Mouse (Mus musculus): Measurements from ENCODE around the gene Psmb5. TPM values are rescaled to one million over a fixed set of nuclear protein-coding genes. Genes with fewer than 3 reads are reported as not detected.

Gene Psmb5
- polyA plus RNA-seq, 1 experiment: 146 TPM

DNA sequence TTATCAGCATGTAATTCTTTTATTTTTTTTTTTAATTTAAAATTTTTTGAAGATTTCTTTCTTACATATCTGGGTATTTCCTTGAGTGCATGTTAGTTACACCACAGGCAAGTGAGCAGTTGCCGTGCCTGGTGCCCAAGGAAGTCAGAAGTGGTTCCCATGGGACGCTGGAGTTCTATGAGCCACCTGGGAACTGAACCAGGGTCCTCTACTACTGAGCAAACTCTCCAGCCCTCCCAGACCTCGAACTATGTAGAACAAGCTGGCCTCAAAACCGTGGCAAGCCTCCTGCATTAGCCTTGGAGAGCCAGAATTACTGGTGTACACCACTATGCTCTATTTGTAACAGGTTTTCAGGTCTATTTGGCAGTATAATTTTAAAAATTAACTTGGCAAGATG is 15.2 kb downstream of the Psmb5 start:
- WGBS: 32% methylated on average over 4 of the region's 4 CpGs
- H3K4me1 ChIP-seq (ENCODE audit: control insufficient read depth, insufficient read depth, low read length): peaks cover 3% of the 10 kb centered on the region; the same call in 1 of the 2 replicates
- TF ChIP-seq CTCF (IDR thresholded peaks at IDR 0.05; ENCODE audit: insufficient read depth, low read length) (no peak), POLR2A (IDR thresholded peaks at IDR 0.05; ENCODE audit: borderline replicate concordance, extremely low read depth, low read depth, low read length) (no peak)
- DNase-seq: no peak
- H3K4me3 ChIP-seq (replicated peaks; ENCODE audit: extremely low read depth, low read depth, low read length): no peak overlapping the region

DNA sequence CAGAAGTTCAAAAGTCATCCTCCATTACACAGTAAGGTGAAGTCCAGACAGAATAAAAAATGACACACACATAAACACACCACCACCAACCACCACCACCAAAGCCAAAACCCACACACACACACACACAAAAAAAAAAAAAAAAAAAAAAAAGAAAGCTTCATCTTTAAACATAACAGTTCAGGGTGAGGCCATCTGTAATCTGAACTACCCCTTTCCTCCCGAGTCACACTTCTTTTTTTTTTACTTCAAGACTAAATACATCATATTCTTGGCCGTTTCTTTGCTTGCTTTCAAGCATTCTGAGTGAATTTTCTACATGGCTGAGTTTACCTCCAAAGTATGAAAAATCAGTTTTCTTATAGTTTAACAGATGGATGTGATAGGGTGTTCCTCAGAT is 16.2 kb downstream of the Psmb5 start:
- Histone ChIP-seq H3K4me1 (ENCODE audit: control insufficient read depth, insufficient read depth, low read length) (peaks cover 3% of the 10 kb centered on the region; the same call in 1 of the 2 replicates), H3K4me3 (replicated peaks; ENCODE audit: extremely low read depth, low read depth, low read length) (no peak overlapping the region)
- no peak for DNase-seq
- WGBS: 61% methylated on average over 2 of the region's 2 CpGs
- TF ChIP-seq POLR2A (IDR thresholded peaks at IDR 0.05; ENCODE audit: borderline replicate concordance, extremely low read depth, low read depth, low read length): no peak
- no peak for TF ChIP-seq CTCF (IDR thresholded peaks at IDR 0.05; ENCODE audit: insufficient read depth, low read length)

DNA sequence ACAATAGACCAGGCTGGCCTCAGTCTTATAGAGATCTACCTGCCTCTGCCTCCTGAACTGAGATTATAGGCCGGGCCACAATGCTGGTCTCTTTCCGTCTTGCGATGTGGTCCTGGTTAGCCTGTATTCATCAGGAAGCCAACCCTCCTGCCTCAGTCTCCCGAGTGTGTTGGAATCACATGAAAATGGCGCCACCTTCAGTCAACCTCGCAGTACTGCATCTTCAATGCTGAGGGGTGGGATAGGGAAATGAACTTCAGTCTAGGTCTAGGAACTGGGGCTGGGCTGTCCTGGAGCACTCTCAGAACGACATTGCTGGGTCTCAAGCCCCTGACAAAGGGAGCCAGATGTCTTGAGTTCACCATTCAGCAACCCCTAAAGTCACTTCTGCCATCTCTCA is 20.7 kb downstream of the Psmb5 start:
- 76% methylated on average over 7 of the region's 7 CpGs for WGBS
- Histone ChIP-seq H3K4me3 (replicated peaks; ENCODE audit: extremely low read depth, low read depth, low read length) (no peak overlapping the region), H3K4me1 (ENCODE audit: control insufficient read depth, insufficient read depth, low read length) (no peaks in the 10 kb centered on the region)
- TF ChIP-seq CTCF (IDR thresholded peaks at IDR 0.05; ENCODE audit: insufficient read depth, low read length) (peak; percentile 58), POLR2A (IDR thresholded peaks at IDR 0.05; ENCODE audit: borderline replicate concordance, extremely low read depth, low read depth, low read length) (no peak)
- DNase-seq: no peak

DNA sequence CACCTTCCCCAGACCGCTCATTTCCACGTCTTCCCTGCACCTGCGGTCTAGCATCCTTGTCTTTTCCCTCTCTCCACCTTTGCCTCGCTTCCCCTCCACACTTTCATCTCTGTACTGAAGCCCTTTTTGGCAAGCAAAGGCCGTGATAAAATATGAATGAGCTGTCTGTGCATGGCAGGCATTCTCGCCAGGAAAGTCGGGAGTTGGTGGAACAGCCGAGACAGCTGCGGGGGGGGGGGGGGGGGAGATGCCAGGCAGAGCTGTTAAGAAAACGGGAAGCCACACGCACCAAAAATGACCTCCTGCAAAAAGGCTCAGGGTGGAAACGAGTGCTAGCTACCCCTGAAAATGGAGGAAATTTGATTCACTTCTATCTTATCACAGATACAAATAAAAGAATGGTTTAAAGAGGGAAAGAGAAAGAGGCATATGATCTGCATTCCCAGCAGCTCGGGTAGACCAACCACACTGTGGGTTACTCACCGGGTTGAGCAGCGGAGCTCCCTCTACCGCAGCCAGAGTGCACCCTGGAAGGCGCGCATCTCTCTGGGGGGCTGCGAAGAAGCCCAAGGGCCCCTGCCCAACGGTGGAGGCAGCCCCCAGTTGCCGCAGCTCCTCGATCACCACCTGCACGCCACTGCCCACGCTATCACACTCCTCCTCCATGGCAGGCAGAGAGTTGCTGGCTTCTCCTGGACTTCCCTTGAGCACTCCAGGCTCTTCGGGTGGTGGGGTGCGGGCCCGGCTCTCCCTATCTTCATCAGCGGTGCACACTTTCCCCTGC is 23.0 kb downstream of the Psmb5 start:
- Histone ChIP-seq H3K4me1 (ENCODE audit: control insufficient read depth, insufficient read depth, low read length) (no peaks in the 10 kb centered on the region), H3K4me3 (replicated peaks; ENCODE audit: extremely low read depth, low read depth, low read length) (no peak overlapping the region)
- no peak for DNase-seq
- WGBS: 79% methylated on average over 28 of the region's 28 CpGs
- TF ChIP-seq CTCF (IDR thresholded peaks at IDR 0.05; ENCODE audit: insufficient read depth, low read length) (no peak), POLR2A (IDR thresholded peaks at IDR 0.05; ENCODE audit: borderline replicate concordance, extremely low read depth, low read depth, low read length) (no peak)

DNA sequence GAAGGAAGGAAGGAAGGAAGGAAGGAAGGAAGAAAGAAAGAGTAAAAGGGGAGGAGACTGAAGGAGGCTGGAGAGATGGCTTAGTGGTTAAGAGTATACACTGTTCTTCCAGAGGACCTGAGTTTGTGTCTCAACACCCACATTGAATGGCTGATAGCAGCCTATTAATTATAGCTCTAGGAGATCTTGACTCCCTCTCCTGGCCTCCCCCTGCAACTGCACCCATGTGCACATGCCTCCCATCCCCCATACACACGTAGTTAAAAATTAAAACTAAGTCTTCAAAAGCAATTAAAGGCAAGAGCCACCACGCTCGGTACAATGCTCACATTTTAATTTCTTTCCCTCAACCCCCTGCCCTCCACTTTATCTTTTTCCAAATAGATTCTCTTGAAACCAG is 23.8 kb downstream of the Psmb5 start:
- TF ChIP-seq CTCF (IDR thresholded peaks at IDR 0.05; ENCODE audit: insufficient read depth, low read length) (peak; percentile 43; the same call in 1 of the 2 replicates), POLR2A (IDR thresholded peaks at IDR 0.05; ENCODE audit: borderline replicate concordance, extremely low read depth, low read depth, low read length) (no peak)
- 92% methylated on average over 3 of the region's 3 CpGs for WGBS
- no peaks in the 10 kb centered on the region for H3K4me1 ChIP-seq (ENCODE audit: control insufficient read depth, insufficient read depth, low read length)
- no peak overlapping the region for H3K4me3 ChIP-seq (replicated peaks; ENCODE audit: extremely low read depth, low read depth, low read length)
- no peak for DNase-seq

DNA sequence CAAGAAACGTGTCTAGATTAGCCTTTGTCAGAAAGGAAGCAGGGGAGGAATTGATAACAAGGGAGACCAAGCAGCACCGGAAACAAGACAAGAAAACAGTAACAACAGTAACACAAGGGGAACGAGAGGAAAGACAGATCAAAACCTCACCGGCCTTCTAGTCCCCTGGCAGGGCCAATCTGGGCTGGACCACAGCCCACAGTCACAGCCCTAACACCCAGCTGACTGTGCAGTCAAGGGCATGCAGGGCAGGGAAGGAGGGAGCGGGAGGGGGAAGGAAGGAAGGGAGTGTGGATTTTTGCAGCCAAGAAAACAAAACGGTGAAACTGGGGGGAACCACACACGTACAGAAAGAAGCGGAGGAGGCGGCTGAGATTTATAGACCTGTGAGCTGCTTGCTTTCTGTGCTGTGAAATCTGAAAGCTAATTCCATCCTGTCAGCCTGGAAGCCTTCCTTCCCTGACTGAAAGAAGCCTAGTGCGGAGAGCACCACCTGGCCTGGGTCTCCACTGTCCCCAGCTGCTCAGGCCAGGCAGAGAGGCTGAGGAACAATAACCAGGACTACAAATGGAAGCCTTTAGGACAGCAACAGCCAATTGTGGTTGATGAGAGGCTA is 25.4 kb downstream of the Psmb5 start:
- no peak for DNase-seq

DNA sequence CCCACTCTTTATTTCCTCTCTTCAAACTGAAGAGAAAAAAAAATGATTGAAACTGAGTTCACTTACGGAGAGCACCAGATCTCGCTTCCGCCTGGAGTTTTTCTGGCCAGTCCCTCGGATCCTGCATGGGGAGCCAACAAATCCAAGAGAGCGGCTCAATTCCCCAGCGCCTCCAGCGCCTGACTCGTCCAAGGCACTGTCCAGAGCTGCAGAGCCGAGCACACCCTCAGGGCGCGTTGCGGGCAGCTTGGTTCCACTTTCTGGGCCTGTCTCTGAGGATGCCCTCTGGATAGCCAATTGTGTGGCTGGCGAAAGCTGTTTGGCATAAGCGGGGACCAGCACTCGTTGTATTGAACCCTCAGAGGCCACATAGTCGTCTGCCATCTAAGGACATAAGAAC is 26.8 kb downstream of the Psmb5 start:
- Histone ChIP-seq H3K4me3 (replicated peaks; ENCODE audit: extremely low read depth, low read depth, low read length) (no peak overlapping the region), H3K4me1 (ENCODE audit: control insufficient read depth, insufficient read depth, low read length) (no peaks in the 10 kb centered on the region)
- DNase-seq: no peak
- 94% methylated on average over 16 of the region's 16 CpGs for WGBS
- TF ChIP-seq POLR2A (IDR thresholded peaks at IDR 0.05; ENCODE audit: borderline replicate concordance, extremely low read depth, low read depth, low read length): no peak

More for the DNA sequence above, 25.4 kb downstream of the Psmb5 start:
- 41% methylated on average over 10 of the region's 10 CpGs for WGBS
- Histone ChIP-seq H3K4me3 (replicated peaks; ENCODE audit: extremely low read depth, low read depth, low read length) (no peak overlapping the region), H3K4me1 (ENCODE audit: control insufficient read depth, insufficient read depth, low read length) (no peaks in the 10 kb centered on the region)
- TF ChIP-seq CTCF (IDR thresholded peaks at IDR 0.05; ENCODE audit: insufficient read depth, low read length) (no peak), POLR2A (IDR thresholded peaks at IDR 0.05; ENCODE audit: borderline replicate concordance, extremely low read depth, low read depth, low read length) (no peak)

DNA sequence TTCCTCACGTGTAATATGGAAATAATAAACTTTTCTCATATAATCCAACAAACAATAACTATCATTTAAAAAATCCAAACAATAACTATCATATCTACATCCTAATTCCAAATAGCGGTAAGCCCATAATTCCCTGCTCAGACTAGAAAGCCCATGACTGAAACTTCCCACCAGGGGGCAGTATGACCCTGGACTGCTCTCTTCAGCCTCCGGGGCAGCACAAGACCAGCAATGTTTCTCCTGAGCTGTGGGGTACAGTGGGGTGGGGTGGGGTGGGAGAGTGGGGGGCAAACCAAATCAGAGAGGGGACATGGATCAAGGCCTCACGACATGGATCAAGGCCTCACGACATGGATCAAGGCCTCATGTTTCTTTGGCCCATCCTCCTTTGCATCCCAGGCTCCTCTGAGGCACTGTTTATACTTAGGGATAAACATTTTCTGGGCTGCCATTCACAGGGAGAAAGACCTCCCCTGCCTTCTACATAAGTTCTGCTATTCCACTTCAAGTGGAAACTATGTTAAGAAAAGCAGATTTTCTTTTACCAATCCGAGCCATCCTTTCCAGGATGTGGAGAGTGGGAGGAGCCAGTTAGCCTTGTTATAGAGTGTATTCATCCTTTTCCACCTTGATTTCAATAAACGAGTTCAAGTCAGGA is 34.0 kb downstream of the Psmb5 start:
- Histone ChIP-seq H3K4me1 (ENCODE audit: control insufficient read depth, insufficient read depth, low read length) (no peaks in the 10 kb centered on the region; the same call in 1 of the 2 replicates), H3K4me3 (replicated peaks; ENCODE audit: extremely low read depth, low read depth, low read length) (peak overlapping the region; percentile 8)
- peak; percentile 55 for DNase-seq
- TF ChIP-seq CTCF (IDR thresholded peaks at IDR 0.05; ENCODE audit: insufficient read depth, low read length) (peak; percentile 73), POLR2A (IDR thresholded peaks at IDR 0.05; ENCODE audit: borderline replicate concordance, extremely low read depth, low read depth, low read length) (no peak)
- 37% methylated on average over 7 of the region's 7 CpGs for WGBS

DNA sequence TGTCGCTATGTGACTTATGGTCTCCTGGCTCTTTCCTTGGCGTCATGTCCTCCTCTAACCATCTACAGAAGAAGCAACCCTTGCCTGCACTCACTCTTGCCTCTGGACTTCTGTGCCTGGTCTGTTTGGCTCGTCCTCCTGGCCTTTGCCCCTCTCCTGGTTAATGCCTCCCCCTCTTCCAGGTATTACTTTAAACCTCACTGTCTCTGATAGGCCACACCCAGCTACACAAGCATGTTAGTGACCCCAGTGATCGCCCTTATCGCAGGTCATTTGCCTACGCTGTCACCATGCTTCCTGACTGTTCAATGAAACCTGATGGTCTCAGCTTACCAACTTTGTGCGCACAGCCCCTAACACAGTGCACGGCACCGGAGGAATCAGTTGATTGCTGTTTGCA is 35.3 kb downstream of the Psmb5 start:
- WGBS: 93% methylated on average over 9 of the region's 9 CpGs
- TF ChIP-seq POLR2A (IDR thresholded peaks at IDR 0.05; ENCODE audit: borderline replicate concordance, extremely low read depth, low read depth, low read length): no peak
- no peak for TF ChIP-seq CTCF (IDR thresholded peaks at IDR 0.05; ENCODE audit: insufficient read depth, low read length)
- H3K4me3 ChIP-seq (replicated peaks; ENCODE audit: extremely low read depth, low read depth, low read length): no peak overlapping the region
- no peak for DNase-seq
- H3K4me1 ChIP-seq (ENCODE audit: control insufficient read depth, insufficient read depth, low read length): no peaks in the 10 kb centered on the region; the same call in 1 of the 2 replicates

Measured in lung, adult 2 months (tissue).